Mouse (Mus musculus): ENCODE measurements at regions not wholly inside any gene's neighbourhood (a gene's known extent, or its start where the extent isn't known, plus 50 kb on each side); places are given as distances from the start of the nearest gene placed in this dataset.
"Not testable (repeated sequence)": the region's sequence is repeated elsewhere in the genome, so short reads cannot be mapped to it uniquely, and the experiment has no call there.

DNA sequence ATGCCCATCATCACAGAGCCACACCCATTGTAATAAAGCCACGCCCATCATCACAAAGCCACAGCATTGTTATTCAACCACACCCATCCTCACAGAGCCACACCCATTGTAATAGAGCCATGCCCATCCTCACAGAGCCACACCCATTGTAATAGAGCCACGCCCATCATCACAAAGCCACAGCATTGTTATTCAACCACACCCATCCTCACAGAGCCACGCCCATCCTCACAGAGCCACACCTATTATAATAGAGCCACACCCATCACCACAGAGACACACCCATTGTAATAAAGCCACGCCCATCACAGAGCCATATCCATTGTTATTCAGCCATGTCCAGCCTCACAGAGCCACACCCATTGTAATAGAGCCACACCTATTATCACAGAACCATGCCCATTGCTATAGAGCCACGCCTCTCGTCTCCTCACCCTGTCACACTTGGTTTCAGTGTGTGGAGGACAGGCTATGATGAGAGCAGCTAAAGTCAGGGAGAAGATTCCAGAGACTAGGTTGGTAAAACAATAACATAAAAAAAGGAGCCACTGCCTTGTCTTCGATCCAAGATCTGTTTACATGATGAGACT is 85.6 kb downstream of the Gxylt1 start:
- ATAC-seq (replicated peaks; ENCODE audit: low FRiP score, low TSS enrichment, poor library complexity, severe bottlenecking) = peak; percentile 83

DNA sequence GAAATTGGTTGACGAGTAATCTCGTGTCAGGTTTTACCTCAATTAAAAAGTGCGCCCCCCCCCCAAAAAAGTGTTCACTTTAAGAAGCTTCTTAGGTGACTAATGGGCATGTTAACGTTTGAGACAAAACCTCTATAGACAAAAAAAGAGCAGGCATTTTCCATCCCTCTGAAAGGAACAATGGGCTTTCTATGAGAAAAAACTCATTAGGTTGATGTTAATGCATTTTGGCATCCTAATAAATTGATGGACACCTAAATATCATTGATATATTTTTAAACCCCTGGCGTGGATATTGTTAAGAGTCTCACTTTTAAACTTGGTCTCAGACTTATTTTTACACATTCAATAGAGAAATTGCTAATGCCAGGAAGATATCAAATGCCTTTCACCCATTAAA is 98.8 kb downstream of the Gxylt1 start:
- ATAC-seq (replicated peaks; ENCODE audit: low FRiP score, low TSS enrichment, poor library complexity, severe bottlenecking) = no peak

DNA sequence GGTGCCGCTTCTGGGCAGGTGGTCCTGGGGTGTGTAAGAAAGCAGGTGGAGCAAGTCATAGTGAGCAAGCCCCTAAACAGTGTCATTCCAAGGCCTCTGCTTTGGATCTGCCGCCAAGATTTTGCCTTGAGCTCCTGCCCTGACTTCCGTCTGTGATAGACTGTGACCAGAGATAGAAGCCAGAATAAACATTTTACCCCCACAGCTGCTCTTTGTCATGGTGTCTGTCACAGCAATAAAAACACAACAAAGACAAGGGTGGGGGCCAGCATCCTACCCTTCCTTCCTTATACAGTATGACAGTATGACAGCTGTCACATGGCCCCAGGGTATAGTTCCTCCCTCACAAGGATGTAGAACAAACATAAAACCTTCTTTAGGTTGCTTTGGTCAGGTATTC is 106.2 kb downstream of the Gxylt1 start:
- no peak for ATAC-seq (replicated peaks; ENCODE audit: low FRiP score, low TSS enrichment, poor library complexity, severe bottlenecking)

DNA sequence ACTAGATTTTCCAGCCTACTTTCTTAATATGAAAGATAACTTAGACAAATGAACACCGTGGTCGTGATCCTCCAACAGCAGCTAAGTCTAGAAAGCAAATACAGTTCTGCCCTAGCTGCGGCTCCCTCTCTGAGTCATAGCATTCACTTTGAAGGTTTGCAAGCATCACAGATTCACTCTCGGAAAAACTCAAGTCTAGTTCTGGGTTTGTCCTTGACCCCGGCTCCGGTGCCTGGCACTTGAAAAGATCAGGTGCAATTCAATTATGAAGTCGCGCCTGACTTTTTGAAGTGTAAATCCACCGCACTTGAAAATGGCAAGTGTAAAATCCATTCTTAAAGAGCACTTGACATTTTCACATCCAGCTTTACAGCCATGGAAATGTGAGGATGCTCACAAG is 107.5 kb downstream of the Gxylt1 start:
- ATAC-seq (replicated peaks; ENCODE audit: low FRiP score, low TSS enrichment, poor library complexity, severe bottlenecking) = no peak

DNA sequence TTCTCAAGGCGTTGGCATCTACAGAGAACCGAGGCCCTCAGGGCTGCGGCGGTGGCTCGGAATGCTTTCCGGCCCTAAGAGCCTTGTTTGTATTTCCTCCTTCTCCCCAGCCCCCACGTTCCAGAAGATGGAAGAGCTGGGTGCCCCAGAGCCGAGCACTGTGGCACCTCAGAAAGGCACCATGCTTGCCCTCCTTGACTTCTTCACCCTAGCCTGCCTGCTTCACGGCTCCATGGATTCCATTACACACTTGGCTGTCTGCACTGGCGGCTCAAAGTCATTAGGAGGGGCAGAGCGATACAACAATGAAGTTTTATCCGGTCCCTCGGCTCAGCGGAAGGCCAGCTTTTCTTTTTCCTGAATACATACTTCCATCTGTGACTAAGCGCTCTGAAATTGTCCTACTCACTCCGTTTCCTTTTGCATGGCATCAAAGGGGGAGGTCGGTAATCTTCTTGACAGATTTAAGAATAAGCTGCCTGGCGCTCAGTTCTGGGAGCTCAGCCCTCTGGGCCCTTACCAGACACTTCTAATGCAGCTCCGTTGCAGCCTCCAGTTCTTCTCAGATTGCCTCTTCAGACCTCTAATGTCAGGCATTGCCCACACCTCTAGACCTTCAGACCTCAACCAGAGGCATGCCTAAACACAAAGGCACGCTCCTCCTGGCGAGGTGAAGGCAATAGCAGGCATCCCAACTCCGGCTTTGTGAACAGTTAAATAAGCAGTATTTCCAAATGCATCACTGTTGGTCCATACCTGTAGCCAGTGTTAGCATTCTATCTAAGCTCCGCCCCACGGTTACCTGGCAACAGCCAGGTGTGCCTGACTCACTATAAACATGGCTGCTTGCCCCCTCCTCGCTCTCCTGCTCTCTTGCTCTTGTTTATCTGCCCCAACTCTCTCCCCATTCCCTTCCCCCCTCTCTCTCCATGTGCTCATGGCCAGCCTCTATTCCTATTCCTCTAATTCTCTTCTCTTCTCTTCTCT is 112.8 kb downstream of the Gxylt1 start:
- ATAC-seq (replicated peaks; ENCODE audit: low FRiP score, low TSS enrichment, poor library complexity, severe bottlenecking) = no peak

DNA sequence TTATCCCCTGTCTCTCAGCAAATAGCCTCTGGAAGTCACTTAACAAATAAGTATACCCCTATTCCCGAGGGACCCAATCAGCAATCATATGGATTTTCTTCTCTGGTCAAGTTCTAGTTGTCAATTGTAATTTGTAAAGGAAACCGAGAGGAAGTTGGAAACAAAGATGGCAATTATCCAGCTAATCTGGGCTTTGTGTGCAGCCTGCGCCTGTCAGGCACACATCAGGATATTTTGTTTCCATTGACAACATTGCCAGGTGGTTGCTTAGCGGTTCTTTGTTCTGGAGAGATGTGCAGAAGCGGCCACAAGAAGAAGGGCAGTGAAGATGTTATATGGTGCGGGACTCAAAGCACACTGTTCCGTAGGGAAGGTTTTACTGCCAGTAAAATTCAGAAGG is 113.7 kb downstream of the Gxylt1 start:
- no peak for ATAC-seq (replicated peaks; ENCODE audit: low FRiP score, low TSS enrichment, poor library complexity, severe bottlenecking)

DNA sequence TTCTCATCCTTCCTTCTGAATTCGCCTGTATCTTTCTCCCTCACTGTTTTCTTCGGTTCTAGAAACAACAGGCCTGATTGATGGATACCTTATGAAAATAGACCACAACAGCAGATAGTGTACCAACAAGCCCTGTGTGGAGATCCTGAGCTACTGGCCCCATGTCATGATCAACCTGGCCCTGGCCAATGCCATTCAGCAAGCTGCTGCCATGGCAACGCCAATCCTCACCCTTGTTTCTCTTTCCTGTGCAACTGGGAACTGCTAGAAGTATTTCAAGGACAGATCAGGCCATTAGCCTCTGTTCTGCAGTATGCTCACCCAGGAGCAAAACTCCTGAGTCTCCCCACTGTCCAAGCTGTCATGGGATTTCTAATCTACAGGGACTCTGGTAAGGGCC is 119.2 kb downstream of the Gxylt1 start:
- no peak for ATAC-seq (replicated peaks; ENCODE audit: low FRiP score, low TSS enrichment, poor library complexity, severe bottlenecking)

DNA sequence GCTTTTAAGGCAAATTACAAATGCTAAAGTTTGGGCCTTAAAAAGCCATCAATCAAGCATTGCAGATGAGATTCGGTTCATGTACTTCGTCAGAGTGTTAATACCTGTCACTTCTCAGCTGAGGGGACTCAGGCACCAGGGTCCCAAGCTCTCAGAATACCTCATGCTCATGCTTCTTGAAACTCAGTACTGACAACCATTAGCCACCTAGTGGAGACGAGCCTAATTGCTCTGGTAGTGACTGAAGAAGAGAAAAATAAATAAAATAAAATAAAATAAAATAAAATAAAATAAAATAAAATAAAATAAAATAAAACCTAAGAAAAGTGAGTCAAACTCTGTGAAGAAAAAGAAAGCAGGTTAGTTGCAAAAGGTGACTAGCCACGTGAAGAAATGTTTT is 121.0 kb downstream of the Gxylt1 start:
- ATAC-seq (replicated peaks; ENCODE audit: low FRiP score, low TSS enrichment, poor library complexity, severe bottlenecking) = no peak

DNA sequence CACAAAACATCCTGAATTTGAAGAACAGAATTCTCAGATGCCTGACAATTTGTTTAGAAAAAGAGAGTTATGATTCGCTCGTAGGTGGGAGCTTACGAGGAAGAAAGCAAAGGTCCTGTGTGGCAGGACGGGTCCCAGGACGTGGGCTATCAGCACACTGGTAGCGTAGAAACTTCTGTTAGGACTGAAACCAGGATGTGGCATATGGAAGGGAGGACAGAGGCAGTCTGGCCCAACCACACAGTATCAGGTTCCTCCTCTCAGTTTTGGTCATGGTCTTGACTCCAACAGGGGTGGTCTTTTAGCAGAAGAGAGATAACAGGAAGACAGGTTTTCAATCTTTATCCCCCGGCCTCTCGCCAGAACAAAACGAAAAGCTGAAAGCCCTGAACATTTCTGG is 130.1 kb downstream of the Gxylt1 start:
- no peak for ATAC-seq (replicated peaks; ENCODE audit: low FRiP score, low TSS enrichment, poor library complexity, severe bottlenecking)

DNA sequence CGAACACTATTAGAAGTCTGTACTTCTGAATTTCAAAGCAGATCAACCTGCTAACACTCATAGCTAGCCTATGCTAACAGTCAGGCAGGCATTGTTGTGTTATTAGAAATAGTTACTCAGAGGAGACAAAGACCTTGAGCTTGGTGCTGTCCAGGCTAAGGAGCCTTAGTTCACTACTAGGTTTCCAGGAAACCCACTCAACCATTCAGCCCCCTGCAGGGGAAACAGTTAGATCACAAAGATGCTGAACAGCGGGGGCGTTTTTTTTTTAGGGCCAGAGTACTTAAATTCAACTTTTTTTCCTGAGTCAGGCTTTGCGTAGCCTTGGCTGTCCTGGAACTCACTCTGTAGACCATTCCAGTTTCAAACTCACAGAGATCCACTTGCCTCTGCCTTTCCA is 130.7 kb downstream of the Gxylt1 start:
- ATAC-seq (replicated peaks; ENCODE audit: low FRiP score, low TSS enrichment, poor library complexity, severe bottlenecking) = no peak

DNA sequence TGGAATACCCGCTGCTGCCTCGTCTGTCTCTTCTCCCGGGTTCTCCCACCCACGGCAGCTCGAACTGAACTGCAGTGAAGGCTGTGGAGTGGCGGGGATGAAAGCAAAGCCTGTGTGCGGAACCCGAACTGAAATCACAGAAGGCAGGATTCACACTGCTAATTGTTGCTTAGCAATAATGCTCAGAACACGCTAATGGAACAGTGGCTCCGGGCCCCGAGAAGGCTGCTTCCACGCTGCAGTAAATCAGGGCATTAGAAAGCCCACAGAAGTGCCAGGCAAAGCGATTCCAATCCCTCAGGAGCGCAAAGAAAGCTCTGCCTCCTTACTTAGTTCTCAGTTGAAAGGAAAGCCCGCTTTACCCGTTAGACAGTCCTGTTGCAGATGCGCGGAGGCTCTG is 141.6 kb downstream of the Gxylt1 start:
- no peak for ATAC-seq (replicated peaks; ENCODE audit: low FRiP score, low TSS enrichment, poor library complexity, severe bottlenecking)

DNA sequence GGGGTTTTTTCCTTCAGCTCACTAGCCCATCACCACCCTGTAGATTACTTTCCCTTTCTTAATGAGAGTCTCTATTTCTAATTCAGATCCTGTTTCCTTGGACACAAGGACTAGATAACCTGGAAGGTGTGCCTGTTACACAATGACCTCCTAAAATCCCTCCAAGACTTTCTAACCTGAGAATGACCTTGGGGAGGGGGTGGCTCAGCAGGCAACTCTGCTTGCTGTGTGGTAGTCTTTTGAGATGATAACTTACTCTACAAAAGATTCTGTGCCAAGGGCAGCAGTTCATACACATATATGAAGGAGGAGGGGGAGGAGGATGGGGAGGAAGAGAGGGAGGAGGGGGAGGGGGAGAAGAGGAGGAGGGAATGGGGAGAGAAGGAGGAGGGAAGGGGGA is 143.9 kb downstream of the Gxylt1 start:
- no peak for ATAC-seq (replicated peaks; ENCODE audit: low FRiP score, low TSS enrichment, poor library complexity, severe bottlenecking)

DNA sequence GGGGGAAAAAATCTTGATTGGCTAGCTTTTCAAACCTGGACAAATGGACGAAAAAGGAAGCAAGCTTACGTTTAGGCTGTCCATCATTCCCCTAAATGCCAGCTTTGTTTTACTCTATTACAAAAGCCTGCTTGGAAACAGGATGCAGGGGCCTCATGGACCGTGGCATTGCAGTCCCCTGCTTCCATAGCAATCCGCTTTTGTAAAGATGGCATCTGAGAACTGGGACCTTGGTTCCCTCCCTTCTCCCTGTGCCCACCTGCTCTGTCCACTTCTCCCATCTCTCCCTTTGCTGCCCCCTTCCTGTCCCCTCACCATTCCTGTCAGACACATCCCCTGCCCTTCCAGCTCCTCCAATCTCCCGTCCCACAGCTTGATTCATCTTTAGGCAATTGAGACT is 149.7 kb downstream of the Gxylt1 start:
- no peak for ATAC-seq (replicated peaks; ENCODE audit: low FRiP score, low TSS enrichment, poor library complexity, severe bottlenecking)

DNA sequence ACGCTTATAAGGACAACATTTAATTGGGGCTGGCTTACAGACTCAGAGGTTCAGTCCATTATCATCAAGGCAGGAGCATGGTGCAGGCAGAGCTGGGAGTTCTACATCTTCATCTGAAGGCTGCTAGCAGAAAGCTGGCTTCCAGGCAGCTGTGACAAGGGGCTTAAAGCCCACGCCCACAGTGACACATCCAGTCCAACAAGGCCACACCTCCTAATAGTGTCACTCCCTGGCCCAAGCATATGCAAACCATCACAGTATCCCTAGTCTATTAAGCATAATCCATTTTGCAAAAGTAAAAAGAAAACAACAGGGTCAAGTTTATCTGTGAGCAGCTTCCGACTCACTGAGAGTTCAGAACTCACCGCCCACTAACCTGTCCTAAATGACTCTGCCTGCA is 153.8 kb downstream of the Gxylt1 start:
- no peak for ATAC-seq (replicated peaks; ENCODE audit: low FRiP score, low TSS enrichment, poor library complexity, severe bottlenecking)

DNA sequence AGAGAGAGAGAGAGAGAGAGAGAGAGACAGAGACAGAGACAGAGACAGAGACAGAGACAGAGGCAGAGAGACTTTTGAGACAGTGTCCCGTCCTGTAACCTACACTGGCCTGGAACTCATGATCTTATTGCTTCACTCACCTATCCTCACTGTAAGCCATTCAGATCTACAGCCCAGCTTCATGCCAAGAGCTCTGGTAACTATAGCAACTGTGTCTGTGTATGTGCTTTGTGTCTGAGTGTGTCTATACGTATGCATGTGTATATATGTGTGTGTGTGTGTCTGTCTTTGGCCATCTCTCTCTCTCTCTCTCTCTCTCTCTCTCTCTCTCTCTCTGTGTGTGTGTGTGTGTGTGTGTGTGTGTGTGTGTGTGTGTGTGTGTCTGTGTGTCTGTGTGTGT is 157.2 kb downstream of the Gxylt1 start:
- not testable (repeated sequence) for ATAC-seq (replicated peaks; ENCODE audit: low FRiP score, low TSS enrichment, poor library complexity, severe bottlenecking)

DNA sequence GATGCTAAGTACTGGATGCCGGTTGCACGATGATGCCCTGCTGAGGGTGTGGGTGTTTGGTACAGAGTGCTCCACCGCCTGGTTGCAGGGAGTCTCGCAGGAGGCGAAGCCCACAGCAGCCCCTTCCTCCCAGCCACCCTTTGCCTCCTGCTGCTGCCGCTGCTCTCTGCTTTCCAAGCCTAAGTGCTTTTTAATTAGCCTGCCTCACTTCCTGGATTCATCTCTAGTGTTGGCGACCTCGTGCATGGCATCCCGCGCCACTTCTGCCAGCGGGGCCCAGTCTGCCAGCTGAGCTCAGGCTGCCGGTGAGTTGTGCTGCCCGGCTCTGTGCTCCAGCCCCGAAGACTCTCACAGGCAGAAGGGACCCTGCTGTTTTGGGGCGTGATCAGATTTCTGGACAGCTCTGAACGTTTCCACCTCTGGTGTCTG is 159.3 kb downstream of the Gxylt1 start:
- ATAC-seq (replicated peaks; ENCODE audit: low FRiP score, low TSS enrichment, poor library complexity, severe bottlenecking) = peak; percentile 75

DNA sequence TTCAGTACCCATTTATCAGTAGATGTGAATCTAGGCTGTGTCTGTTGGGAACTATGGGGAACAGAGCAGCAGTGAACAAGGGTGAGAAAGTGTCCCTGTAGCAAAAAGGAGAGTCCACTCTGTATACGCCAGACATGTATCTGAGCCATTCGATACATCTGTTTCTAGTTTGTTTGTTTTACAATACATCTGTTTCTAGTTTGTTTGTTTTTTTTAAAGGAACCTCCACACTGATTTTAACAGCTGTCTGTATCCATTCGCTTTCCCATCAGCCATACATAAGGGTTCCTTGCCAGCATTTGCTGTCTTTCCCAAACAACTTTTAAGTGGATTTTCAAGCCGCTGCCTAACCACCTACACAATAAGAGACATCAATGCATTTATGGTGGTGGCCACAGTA is 170.0 kb downstream of the Gxylt1 start:
- ATAC-seq (replicated peaks; ENCODE audit: low FRiP score, low TSS enrichment, poor library complexity, severe bottlenecking) = no peak

DNA sequence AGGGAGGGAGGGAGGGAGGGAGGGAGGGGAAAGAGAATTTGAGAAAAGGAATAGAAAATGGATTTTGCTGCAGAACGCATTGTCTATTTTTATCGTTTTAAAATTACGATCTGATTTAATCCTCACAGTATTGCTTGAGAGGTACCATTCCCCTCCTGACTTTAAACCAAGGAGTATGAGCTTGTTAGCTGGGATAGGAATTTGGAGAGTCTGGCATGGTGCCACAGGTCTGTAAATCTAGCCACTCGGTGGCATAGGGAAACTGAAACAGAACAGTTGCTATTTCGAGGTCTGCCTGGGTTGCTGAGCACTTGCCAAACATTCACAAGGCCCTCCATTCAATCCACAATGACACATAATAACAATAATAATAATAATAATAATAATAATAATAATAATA is 171.6 kb downstream of the Gxylt1 start:
- ATAC-seq (replicated peaks; ENCODE audit: low FRiP score, low TSS enrichment, poor library complexity, severe bottlenecking) = no peak

DNA sequence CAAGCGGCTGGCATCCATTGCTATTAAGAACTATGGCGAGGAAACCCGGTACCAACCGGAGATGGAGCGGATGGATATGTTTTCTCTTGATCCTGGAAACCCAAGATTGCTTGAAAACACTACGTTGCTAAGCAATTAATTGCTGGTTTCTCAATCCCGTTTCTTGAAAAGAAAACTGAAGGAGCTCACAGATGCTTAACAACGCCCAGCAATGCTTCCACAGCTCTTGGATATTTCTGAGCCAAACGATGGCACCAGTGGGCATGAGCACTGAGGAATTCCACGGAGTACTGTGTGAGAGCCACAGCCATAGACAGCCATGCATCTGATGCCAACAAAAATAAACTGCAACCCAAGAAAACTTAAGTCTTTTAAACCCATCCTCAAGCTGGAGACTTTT is 173.1 kb downstream of the Gxylt1 start:
- ATAC-seq (replicated peaks; ENCODE audit: low FRiP score, low TSS enrichment, poor library complexity, severe bottlenecking) = no peak

DNA sequence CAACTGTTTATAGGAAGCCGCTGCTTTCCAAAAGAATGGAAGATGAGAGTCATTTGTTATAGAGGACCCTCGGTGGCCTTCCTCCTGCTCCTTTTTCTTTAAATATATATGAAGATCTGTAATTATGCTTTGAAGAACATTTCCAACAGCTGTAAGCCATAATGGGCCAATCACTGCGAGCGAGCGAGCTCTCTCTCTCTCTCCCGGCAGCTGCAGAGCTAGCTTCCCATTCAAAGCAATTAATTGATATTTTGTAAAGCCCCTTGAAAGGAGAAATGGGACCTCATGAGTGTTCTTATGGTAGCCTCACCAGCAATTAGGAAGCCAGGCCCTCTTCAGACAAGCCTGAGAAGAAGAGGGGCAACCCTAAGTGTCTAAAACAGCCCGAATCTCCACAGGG is 174.1 kb downstream of the Gxylt1 start:
- no peak for ATAC-seq (replicated peaks; ENCODE audit: low FRiP score, low TSS enrichment, poor library complexity, severe bottlenecking)

DNA sequence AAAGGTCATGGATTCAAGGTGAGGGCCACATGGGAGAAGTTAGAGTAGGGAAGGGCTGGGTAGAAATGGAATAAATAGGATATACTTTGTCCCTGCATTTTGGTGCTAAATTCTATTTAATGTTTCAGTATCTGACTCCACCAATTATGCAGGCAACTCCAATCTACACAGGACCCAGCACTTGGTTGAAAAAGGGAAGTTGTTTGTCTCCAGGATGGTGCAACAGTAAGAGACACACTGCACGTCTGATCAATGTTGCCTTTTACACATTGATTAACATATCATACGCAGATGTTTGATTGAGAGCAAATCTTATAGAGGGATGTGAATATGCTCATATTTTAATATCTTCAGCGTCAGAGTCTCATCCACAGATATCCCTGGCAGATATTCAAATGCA is 175.1 kb downstream of the Gxylt1 start:
- ATAC-seq (replicated peaks; ENCODE audit: low FRiP score, low TSS enrichment, poor library complexity, severe bottlenecking) = no peak

Measured in megakaryocyte-erythroid progenitor cell, adult 5-6 weeks (primary cell).